Mouse (Mus musculus) small intestine, adult 2 months (tissue): ENCODE data around the gene Atp5c1.

Experiments
- CTCF ChIP-seq: fragments of 200-500 bp; IDR thresholded peaks from 2 replicates; pipeline ENCODE4 v1.5.1; 2012; ENCODE audit warnings: low read depth, mild to moderate bottlenecking, control low read depth, inconsistent platforms, low read length, moderate library complexity, mixed read lengths; ENCODE audit not compliant: insufficient replicate concordance, insufficient read length; ENCODE audit errors: extremely low read depth
- POLR2A ChIP-seq: fragments of 200-500 bp; IDR thresholded peaks from 2 replicates; pipeline ENCODE4 v1.6.1; 2012; ENCODE audit warnings: low read depth, mild to moderate bottlenecking, control low read depth, inconsistent platforms, low read length, moderate library complexity

- TF ChIP-seq CTCF (no peak), POLR2A (no peak)
Measured at GRCm38 (mm10) chr2:10021296-10021695, 59.0 kb downstream of the Atp5c1 start.
